Comparison of ENCODE assay signal across 19 mouse cellular contexts in the genomic region with DNA sequence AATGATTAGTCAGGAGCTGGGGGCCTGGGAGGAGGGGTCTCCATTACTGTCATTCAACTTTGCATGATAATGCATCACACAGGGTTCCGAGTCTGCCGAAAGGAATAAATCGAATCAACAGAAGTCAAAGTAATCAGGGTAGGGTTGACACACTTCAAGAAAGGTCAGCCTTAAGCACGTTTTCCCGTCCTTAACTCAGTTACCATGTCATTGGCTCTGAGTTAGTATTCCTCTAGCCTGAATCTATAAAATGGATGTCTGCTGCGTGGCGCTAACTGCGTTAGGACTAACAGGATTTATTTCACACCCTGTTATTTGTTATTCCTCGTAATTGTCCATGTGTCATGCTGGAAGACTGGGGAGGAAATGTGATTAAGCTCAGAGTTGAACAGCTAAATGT.
"Had no signal": no experiment of that assay in that cellular context is flagged by ENCODE, and none has a peak within 500 bp of the region (broad histone marks: within the 10 kb centered on the region; RNA-seq: fewer than 3 reads in every experiment).

No protein-coding gene starts in this region.

- H3K4me1 ChIP-seq: intestine, embryonic 15.5 days; limb, embryonic 12.5 days; limb, embryonic 15.5 days had no signal

- H3K36me3 ChIP-seq: intestine, embryonic 15.5 days; limb, embryonic 12.5 days; limb, embryonic 15.5 days had no signal

- H3K9me3 ChIP-seq: intestine, embryonic 15.5 days; limb, embryonic 12.5 days; limb, embryonic 15.5 days; megakaryocyte, embryonic 14.5 days had no signal

- H3K9ac ChIP-seq: intestine, embryonic 15.5 days; limb, embryonic 12.5 days; limb, embryonic 15.5 days; liver, embryonic 14.5 days; liver, postnatal 0 days; lung, embryonic 14.5 days had no signal

- H3K27me3 ChIP-seq: intestine, embryonic 15.5 days; limb, embryonic 12.5 days; limb, embryonic 15.5 days; megakaryocyte, embryonic 14.5 days had no signal

- DNase-seq: kidney, adult 11 months; kidney, adult 9 months; kidney, postnatal 14 days; kidney, postnatal 4 days; left cerebral cortex, postnatal 4 days; liver, postnatal 0 days; lung, embryonic 14.5 days; lung, postnatal 10 days; lung, postnatal 36 days; right cerebral cortex, adult 18-20 months; right cerebral cortex, postnatal 14 days; right cerebral cortex, postnatal 4 days; thymus, postnatal 25 days had no signal

- H3K27ac ChIP-seq: intestine, embryonic 15.5 days; limb, embryonic 12.5 days; limb, embryonic 15.5 days; liver, embryonic 14.5 days had no signal

- H3K4me3 ChIP-seq: intestine, embryonic 15.5 days; limb, embryonic 12.5 days; limb, embryonic 15.5 days; megakaryocyte, embryonic 14.5 days had no signal

- ATAC-seq: intestine, embryonic 15.5 days; liver, postnatal 0 days had no signal

- H3K4me2 ChIP-seq: intestine, embryonic 15.5 days; limb, embryonic 12.5 days; limb, embryonic 15.5 days; liver, embryonic 11.5 days; lung, embryonic 14.5 days had no signal
